Mouse (Mus musculus) ES-CJ7 (cell line): ENCODE data around the gene P4hb.

Experiments
- DNase-seq: peaks from one replicate; pipeline ENCODE4 v3.0.0; 2011; ENCODE audit warnings: low read depth, low spot score

The P4hb gene

DNA sequence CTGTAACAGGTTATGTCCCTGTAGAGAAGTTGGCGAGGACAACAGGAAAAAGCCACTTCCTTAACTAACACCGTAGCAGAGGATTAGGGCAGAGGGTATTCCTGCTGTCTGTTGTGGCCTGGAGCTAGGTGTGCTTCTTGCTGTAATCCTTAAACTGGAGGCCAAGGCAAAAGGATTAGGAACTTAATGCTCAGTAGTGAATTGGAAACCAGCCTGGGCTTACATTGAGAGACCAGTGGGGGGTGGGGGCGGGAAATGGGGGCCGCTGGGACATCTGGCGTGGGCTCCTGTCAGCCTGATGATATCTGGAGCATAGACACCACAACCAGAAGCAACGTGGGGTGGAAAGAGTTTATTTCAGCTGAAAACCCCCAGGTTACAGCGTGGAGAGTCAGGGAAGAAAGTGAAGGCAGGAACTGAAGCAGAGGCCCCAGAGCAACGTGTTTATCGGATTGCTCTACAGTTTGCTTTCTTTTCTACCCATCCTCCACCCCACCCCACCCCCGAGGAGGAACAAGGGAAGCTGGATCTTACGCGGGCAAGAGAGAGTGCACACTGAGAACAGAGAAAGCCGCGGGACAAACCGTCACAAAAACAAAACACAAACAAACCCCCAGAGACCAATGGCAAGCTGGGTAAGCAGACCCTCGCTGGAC lies 62.5 kb downstream of the P4hb start:
- DNase-seq = no peak
